Mouse (Mus musculus) kidney, adult 2 months (tissue): Measurements from ENCODE around the gene Gm10188. TPM values are rescaled to one million over a fixed set of nuclear protein-coding genes. Genes with fewer than 3 reads are reported as not detected.
A peak's percentile ranks its signal among the peaks of the same experiment; 100 is the strongest.

Experiments used
- DNase-seq: peaks from one replicate; pipeline ENCODE4 v3.0.0; 2021
- H3K27ac ChIP-seq: fragments of 200-500 bp; 2 replicates; pipeline ENCODE4 v1.5.1; 2012; ENCODE audit warnings: low read depth, low read length, control low read depth, inconsistent platforms; ENCODE audit not compliant: insufficient read depth
- H3K27me3 ChIP-seq: fragments of 200-500 bp; replicated peaks from 2 replicates; pipeline ENCODE4 v1.6.1; 2012; ENCODE audit warnings: mild to moderate bottlenecking, moderate library complexity, low read length, inconsistent platforms; ENCODE audit not compliant: control insufficient read depth, insufficient read depth
- H3K36me3 ChIP-seq: fragments of 200-500 bp; 2 replicates; pipeline ENCODE4 v1.6.1; 2012; ENCODE audit warnings: mild to moderate bottlenecking, moderate library complexity, low read length, inconsistent platforms; ENCODE audit not compliant: control insufficient read depth, insufficient read depth
- H3K4me1 ChIP-seq: fragments of 200-500 bp; 2 replicates; pipeline ENCODE4 v1.6.1; 2011; ENCODE audit warnings: low read length; ENCODE audit not compliant: control insufficient read depth, insufficient read depth
- H3K4me3 ChIP-seq: fragments of 200-500 bp; 2 replicates; pipeline ENCODE4 v1.5.1; 2011; ENCODE audit warnings: mild to moderate bottlenecking, low read depth, low read length, control low read depth; ENCODE audit not compliant: insufficient read depth
- CTCF ChIP-seq: fragments of 200-500 bp; conservative IDR thresholded peaks from 2 replicates; pipeline ENCODE4 v1.5.1; 2011; ENCODE audit warnings: low read depth, mild to moderate bottlenecking, control low read depth, low read length, moderate library complexity, mixed read lengths; ENCODE audit not compliant: insufficient read depth, insufficient read length
- POLR2A ChIP-seq: fragments of 200-500 bp; IDR thresholded peaks from one replicate; pipeline ENCODE4 v1.6.1; 2011; ENCODE audit warnings: low read depth, low read length, control low read depth
- WGBS: fragments of 180-500 bp; shearing (Covaris S2); methylation state at CpG from one replicate; pipeline ENCODE4 v1.1.7; 2018; 5-methylcytosine and 5-hydroxymethylcytosine counted together
- polyA plus RNA-seq: library from polyadenylated mRNA; depleted of rRNA; stranded (reverse); fragments of >200 nt; gene quantifications from 2 replicates; pipeline ENCODE4 v1.2.3, GENCODE M21; 2012; rRNA removed

The Gm10188 gene
- polyA plus RNA-seq, result not detected in 2 replicates

GRCm38 (mm10) chr1:132229667-132230066 lies at the start of gene Gm10188:
TSS of gene Gm10188 (minus strand) at chr1:132229767.
- no peaks in the 10 kb centered on the region for H3K4me1 ChIP-seq
- H3K27ac ChIP-seq, result no peak within 1 kb of the TSS
- no peak for DNase-seq
- 88% methylated on average over 3 of the region's 3 CpGs for WGBS
- no peak for TF ChIP-seq POLR2A
- TF ChIP-seq CTCF, result no peak
- H3K4me3 ChIP-seq, result no peak within 1 kb of the TSS
- H3K27me3 ChIP-seq, result no peaks in the 10 kb centered on the region; the same call in 1 of the 2 replicates
- no peaks in the 10 kb centered on the region for H3K36me3 ChIP-seq

GRCm38 (mm10) chr1:132277124-132277523 lies 47.6 kb upstream of the Gm10188 start:
- no peaks in the 10 kb centered on the region for H3K36me3 ChIP-seq
- no peak for TF ChIP-seq CTCF
- no peak overlapping the region for H3K4me3 ChIP-seq
- H3K27me3 ChIP-seq, result no peaks in the 10 kb centered on the region
- H3K4me1 ChIP-seq, result no peaks in the 10 kb centered on the region
- no peak overlapping the region for H3K27ac ChIP-seq
- 47% methylated on average over 6 of the region's 6 CpGs for whole genome bisulfite sequencing
- DNase-seq, result no peak

GRCm38 (mm10) chr1:132276694-132277093 lies 47.1 kb upstream of the Gm10188 start:
- DNase-seq, result no peak
- Histone ChIP-seq H3K27me3 (no peaks in the 10 kb centered on the region), H3K4me1 (no peaks in the 10 kb centered on the region), H3K36me3 (no peaks in the 10 kb centered on the region), H3K4me3 (no peak overlapping the region), H3K27ac (no peak overlapping the region)
- 78% methylated on average over 3 of the region's 3 CpGs for WGBS
- TF ChIP-seq POLR2A (no peak), CTCF (no peak)

- 98% methylated on average over 3 of the region's 3 CpGs for WGBS
- peaks cover 7% of the 10 kb centered on the region; the same call in 1 of the 2 replicates for H3K4me1 ChIP-seq
These were observed 41.7 kb upstream of the Gm10188 start for GRCm38 (mm10) chr1:132271237-132271636.

GRCm38 (mm10) chr1:132268418-132269060 lies 39.0 kb upstream of the Gm10188 start:
- WGBS, result 66% methylated on average over 7 of the region's 7 CpGs
- H3K27me3 ChIP-seq, result no peaks in the 10 kb centered on the region
- TF ChIP-seq CTCF (no peak), POLR2A (no peak)
- H3K27ac ChIP-seq, result no peak overlapping the region
- peaks cover 7% of the 10 kb centered on the region; the same call in 1 of the 2 replicates for H3K4me1 ChIP-seq
- no peaks in the 10 kb centered on the region for H3K36me3 ChIP-seq
- DNase-seq, result no peak
- no peak overlapping the region for H3K4me3 ChIP-seq

More at GRCm38 (mm10) chr1:132271237-132271636, 41.7 kb upstream of the Gm10188 start:
- Histone ChIP-seq H3K27me3 (no peaks in the 10 kb centered on the region), H3K4me3 (no peak overlapping the region), H3K36me3 (no peaks in the 10 kb centered on the region), H3K27ac (no peak overlapping the region)
- no peak for DNase-seq
- TF ChIP-seq POLR2A, result no peak
- TF ChIP-seq CTCF, result no peak

GRCm38 (mm10) chr1:132267959-132268358 lies 38.4 kb upstream of the Gm10188 start:
- no peak for DNase-seq
- H3K4me3 ChIP-seq, result no peak overlapping the region
- H3K36me3 ChIP-seq, result no peaks in the 10 kb centered on the region
- WGBS, result 83% methylated on average over 2 of the region's 2 CpGs
- TF ChIP-seq POLR2A, result no peak
- TF ChIP-seq CTCF, result no peak
- H3K27ac ChIP-seq, result peak overlapping the region; percentile 46; the same call in 1 of the 2 replicates
- peaks cover 7% of the 10 kb centered on the region; the same call in 1 of the 2 replicates for H3K4me1 ChIP-seq
- no peaks in the 10 kb centered on the region for H3K27me3 ChIP-seq

GRCm38 (mm10) chr1:132266791-132267557 lies 37.4 kb upstream of the Gm10188 start:
- Histone ChIP-seq H3K4me1 (peaks cover 7% of the 10 kb centered on the region; the same call in 1 of the 2 replicates), H3K27me3 (no peaks in the 10 kb centered on the region), H3K36me3 (no peaks in the 10 kb centered on the region), H3K4me3 (no peak overlapping the region), H3K27ac (peak overlapping the region; percentile 46; the same call in 1 of the 2 replicates)
- no peak for TF ChIP-seq CTCF
- TF ChIP-seq POLR2A, result no peak
- WGBS, result 23% methylated on average over 8 of the region's 8 CpGs
- peak; percentile 65 for DNase-seq
